Comparison of ENCODE assay signal across 10 mouse cellular contexts in the genomic region with DNA sequence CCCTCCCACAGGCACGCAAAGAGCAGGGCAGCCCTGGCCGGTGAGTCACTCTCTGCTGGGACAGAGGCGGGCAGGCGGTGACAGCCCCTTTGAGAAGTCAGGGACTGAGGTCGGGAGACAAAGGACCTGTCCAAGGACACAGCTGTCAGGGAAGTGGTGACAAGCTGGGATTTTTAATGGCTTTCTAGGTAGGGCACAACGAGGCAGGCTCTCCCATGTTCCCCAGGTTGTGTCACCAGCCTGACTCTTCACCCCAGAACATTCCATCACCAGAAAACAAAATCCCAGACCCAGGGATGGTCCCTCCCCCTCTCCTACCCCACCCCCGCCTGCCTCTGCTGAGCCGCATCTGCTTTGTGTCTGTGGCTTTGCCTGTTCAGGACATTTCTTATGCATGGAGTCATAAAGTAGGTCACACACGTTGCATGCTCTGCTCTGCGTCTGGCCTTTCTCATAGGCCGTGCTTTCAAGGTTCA. TPM values are rescaled to one million over a fixed set of nuclear protein-coding genes. Genes with fewer than 3 reads are reported as not detected.
DNase-seq lines count a peak whose midpoint lies in the region; ATAC-seq and TF ChIP-seq lines count a peak whose summit lies in the region.
"Had no signal": no experiment of that assay in that cellular context is flagged by ENCODE, and none has a peak within 500 bp of the region (broad histone marks: within the 10 kb centered on the region; RNA-seq: fewer than 3 reads in every experiment).

No protein-coding gene starts in this region.

- no peak overlapping the region for H3K4me3 ChIP-seq in lung, embryonic 14.5 days (ENCODE audit: low read depth, low read length)

- ATAC-seq in lung, embryonic 14.5 days (ENCODE audit: insufficient read depth): peak; percentile 36
- ATAC-seq: inflammation-experienced regulatory T-cells, adult 6 months had no signal

- WGBS in lung, embryonic 14.5 days: 21% methylated on average over 11 of the region's 11 CpGs

- no peaks in the 10 kb centered on the region for H3K9me3 ChIP-seq in lung, embryonic 14.5 days (ENCODE audit: low read depth, low read length)

- no peaks in the 10 kb centered on the region for H3K36me3 ChIP-seq in lung, embryonic 14.5 days (ENCODE audit: insufficient read depth)

- no peaks in the 10 kb centered on the region for H3K27me3 ChIP-seq in lung, embryonic 14.5 days (ENCODE audit: insufficient read depth, low read length)

- intact Hi-C loops in heart, postnatal 10 days (cut with DNase I): no loop called here

- H3K4me2 ChIP-seq in lung, embryonic 14.5 days: no peak overlapping the region

- DNase-seq in lung, embryonic 14.5 days: no peak
- no peak for DNase-seq in lung, postnatal 25 days (ENCODE audit: low spot score)
- peak; percentile 87 for DNase-seq in adrenal gland, postnatal 14 days
- peak; percentile 73 to 78 for DNase-seq in heart, postnatal 10 days
- DNase-seq in thymus, postnatal 0 days (ENCODE audit: low spot score): peak; percentile 71
- DNase-seq in spleen, adult 18-20 months: no peak
- no peak for DNase-seq in kidney, postnatal 10 days
- DNase-seq in spleen, postnatal 4 days (ENCODE audit: low spot score in 2 of 2): no peak
- DNase-seq: cerebellum, adult 2 months had no signal

- H3K9ac ChIP-seq in lung, embryonic 14.5 days: no peak overlapping the region

- 0 out of 2 replicates have a peak overlapping the region, but pooled peaks have one; percentile 25 for H3K27ac ChIP-seq in lung, embryonic 14.5 days (ENCODE audit: low read depth)

- TF ChIP-seq CTCF in lung, embryonic 14.5 days (IDR thresholded peaks at IDR 0.05; ENCODE audit: low read depth): no peak

- 0 out of 2 replicates have a peak, but pooled peaks cover 3% of the 10 kb centered on the region for H3K4me1 ChIP-seq in lung, embryonic 14.5 days (ENCODE audit: insufficient read depth)

RNA-seq across cellular contexts. Expression of a gene that starts 15.0 kb away (rescaled TPM):
- 152 and 162 TPM in 2 replicates for polyA plus RNA-seq in lung, embryonic 14.5 days (2014; fragmentation: Nextera tagmentation; extraction: Ambion mirVana)
- total RNA-seq in adrenal gland, postnatal 14 days (2021): 7.2 and 10.6 TPM in 2 replicates
- 1 to 10 TPM; 3.6 to 4.1 TPM for total RNA-seq in heart, postnatal 10 days (2021)
- polyA plus RNA-seq in thymus, postnatal 0 days (2015; fragmentation: Nextera tagmentation; extraction: Ambion mirVana): 2.6 and 3.6 TPM in 2 replicates
- polyA plus RNA-seq: inflammation-experienced regulatory T-cells, adult 6 months had no signal

Comparison
In these comparisons a context has a peak if more than half of its experiments do, and no peak if none do; other contexts are left out.
1. DNase-seq: peak in adrenal gland, postnatal 14 days (single experiment), heart, postnatal 10 days (2 of 2) and thymus, postnatal 0 days (single experiment); none in lung, embryonic 14.5 days (single experiment), lung, postnatal 25 days (single experiment), spleen, adult 18-20 months (0 of 2), kidney, postnatal 10 days (single experiment) and spleen, postnatal 4 days (0 of 2).